Mouse (Mus musculus) embryonic facial prominence, embryonic 11.5 days (tissue): ENCODE results near the gene Dnah6. TPM values are rescaled to one million over a fixed set of nuclear protein-coding genes. Genes with fewer than 3 reads are reported as not detected.

Experiments
- ATAC-seq: fragments of 200-750 bp; cut with Nextera tagmentation; replicated peaks from 2 replicates; pipeline ENCODE4 v1.8.0; 2017; ENCODE audit warnings: low read depth; ENCODE audit not compliant: insufficient number of reproducible peaks, low FRiP score, low TSS enrichment
- DNase-seq: peaks from one replicate; pipeline ENCODE4 v3.0.0-alpha.2; 2015; ENCODE audit warnings: low spot score
- H3K27ac ChIP-seq: fragments of 300-500 bp; sonication (generic); replicated peaks from 2 replicates; pipeline ENCODE4 v1.5.1; 2014; ENCODE audit warnings: mild to moderate bottlenecking, low read depth, low read length, control low read depth
- H3K27me3 ChIP-seq: fragments of 300-500 bp; sonication (generic); 2 replicates; pipeline ENCODE4 v1.6.1; 2014; ENCODE audit warnings: mild to moderate bottlenecking, low read length, moderate library complexity, mixed read lengths; ENCODE audit not compliant: control insufficient read depth, insufficient read depth
- H3K36me3 ChIP-seq: fragments of 300-500 bp; sonication (generic); replicated peaks from 2 replicates; pipeline ENCODE4 v1.6.1; 2014; ENCODE audit warnings: low read depth, mild to moderate bottlenecking, low read length, moderate library complexity, mixed read lengths; ENCODE audit not compliant: control insufficient read depth, insufficient read depth
- H3K4me1 ChIP-seq: fragments of 300-500 bp; sonication (generic); 2 replicates; pipeline ENCODE4 v1.6.1; 2014; ENCODE audit warnings: low read length, mixed read lengths; ENCODE audit not compliant: control insufficient read depth, insufficient read depth
- H3K4me2 ChIP-seq: fragments of 300-500 bp; sonication (generic); 2 replicates; pipeline ENCODE4 v1.6.1; 2014; ENCODE audit warnings: low read depth, mild to moderate bottlenecking, control low read depth, low read length, moderate library complexity
- H3K4me3 ChIP-seq: fragments of 300-500 bp; sonication (generic); 2 replicates; pipeline ENCODE4 v1.5.1; 2014; ENCODE audit warnings: low read depth, low read length, control low read depth
- H3K9ac ChIP-seq: fragments of 300-500 bp; sonication (generic); replicated peaks from 2 replicates; pipeline ENCODE4 v1.6.1; 2014; ENCODE audit warnings: mild to moderate bottlenecking, control low read depth, low read length
- H3K9me3 ChIP-seq: fragments of 300-500 bp; sonication (generic); replicated peaks from 2 replicates; pipeline ENCODE4 v1.6.1; 2016; ENCODE audit warnings: mild to moderate bottlenecking, low read length, inconsistent platforms, mixed read lengths; ENCODE audit not compliant: control insufficient read depth
- WGBS: fragments of 180-500 bp; shearing (Covaris S2); extraction: QIAGEN DNeasy Blood & Tissue Kit; methylation state at CpG from one replicate; pipeline ENCODE4 v1.1.7; 2014; 5-methylcytosine and 5-hydroxymethylcytosine counted together
- polyA plus RNA-seq: library from polyadenylated mRNA; unstranded; fragments of >200 nt; fragmentation: Nextera tagmentation; extraction: Ambion mirVana; gene quantifications from 2 replicates; pipeline ENCODE4 v1.2.1, GENCODE M21; 2014

The Dnah6 gene
- polyA plus RNA-seq, 1 experiment from 2014 or later, result 0.04 TPM

DNA sequence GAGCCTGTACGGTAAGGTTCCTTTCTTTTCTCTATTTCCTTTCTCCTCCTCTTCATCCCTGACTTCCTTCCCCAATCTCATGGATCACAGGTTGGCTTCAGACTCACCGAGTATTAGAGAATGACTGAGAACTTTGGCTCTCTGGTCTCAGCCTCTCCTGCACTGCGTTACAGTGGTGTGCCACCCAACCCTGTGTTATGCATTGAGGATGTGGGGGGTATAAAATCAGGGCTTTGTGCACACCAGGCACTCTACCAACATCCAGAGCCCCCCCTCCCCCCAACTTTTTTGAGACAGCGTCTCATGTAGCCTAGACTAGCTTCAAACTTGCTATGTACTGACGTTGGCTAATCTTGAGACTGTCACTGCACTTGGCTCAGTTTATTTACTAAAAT lies 227.8 kb downstream of the Dnah6 start:
- H3K27me3 ChIP-seq, result no peaks in the 10 kb centered on the region
- no peaks in the 10 kb centered on the region for H3K36me3 ChIP-seq
- DNase-seq (no peak), ATAC-seq (no peak)
- no peaks in the 10 kb centered on the region for H3K4me1 ChIP-seq
- H3K4me3 ChIP-seq, result no peak overlapping the region
- no peak overlapping the region for H3K27ac ChIP-seq
- 81% methylated on average over 5 of the region's 5 CpGs for WGBS
- no peak overlapping the region for H3K9ac ChIP-seq
- H3K9me3 ChIP-seq, result no peaks in the 10 kb centered on the region
- no peak overlapping the region for H3K4me2 ChIP-seq

DNA sequence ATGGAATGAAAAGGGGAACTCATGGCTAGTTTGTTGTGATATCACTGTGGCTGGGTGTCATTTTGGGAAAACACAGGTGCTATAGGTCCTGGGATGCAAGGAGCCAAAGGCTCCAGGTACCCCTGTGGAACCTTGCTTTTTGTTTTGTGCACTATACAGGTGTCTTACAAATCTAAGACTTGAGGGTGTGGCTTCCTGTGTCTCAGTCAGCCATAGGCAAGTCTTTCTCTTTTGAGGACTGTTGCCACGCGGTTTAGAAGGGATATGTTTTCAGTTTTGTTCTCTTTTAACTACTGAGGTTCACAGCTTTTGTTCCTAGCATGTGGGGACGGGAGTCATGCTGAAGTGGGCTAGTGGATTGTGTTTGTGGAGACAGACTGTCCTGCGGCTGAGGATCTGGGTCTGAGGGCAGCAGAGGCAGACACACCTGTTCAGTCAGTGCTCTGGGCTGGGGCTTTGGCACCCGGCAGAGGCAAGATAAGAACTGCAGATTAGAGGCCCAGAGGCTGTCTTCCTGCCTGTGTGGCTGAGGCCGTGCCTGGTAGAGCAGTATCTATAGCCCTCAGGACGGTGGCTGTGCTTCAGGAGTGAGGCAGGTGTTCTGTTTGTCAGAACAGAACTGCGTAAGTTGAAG lies 228.3 kb downstream of the Dnah6 start:
- WGBS, result 73% methylated on average over 8 of the region's 8 CpGs
- Histone ChIP-seq H3K4me3 (no peak overlapping the region), H3K27me3 (no peaks in the 10 kb centered on the region), H3K36me3 (no peaks in the 10 kb centered on the region), H3K27ac (no peak overlapping the region), H3K4me1 (no peaks in the 10 kb centered on the region), H3K9ac (no peak overlapping the region), H3K9me3 (no peaks in the 10 kb centered on the region), H3K4me2 (no peak overlapping the region)
- DNase-seq, result no peak
- no peak for ATAC-seq

DNA sequence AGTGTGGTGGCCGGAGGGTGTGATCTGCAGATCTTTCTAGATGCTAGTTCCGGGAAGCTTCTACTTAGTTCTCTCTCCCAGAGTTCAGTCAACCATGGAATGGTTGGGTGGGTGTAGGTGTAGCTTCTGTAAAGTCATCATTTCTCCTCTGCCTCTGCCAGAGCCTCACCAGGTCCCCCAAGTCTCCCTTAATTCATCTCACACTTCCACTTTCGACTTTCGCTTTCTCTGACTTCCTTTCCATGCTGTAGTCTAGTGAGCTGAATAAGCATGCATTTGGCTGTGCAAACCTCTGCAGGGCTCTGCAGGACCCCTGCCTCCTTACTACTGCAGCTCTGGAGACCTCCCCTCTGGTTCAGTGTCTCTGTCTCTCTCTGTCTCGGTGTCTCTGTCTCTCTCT lies 231.2 kb downstream of the Dnah6 start:
- WGBS, result 90% methylated on average over 5 of the region's 5 CpGs
- no peaks in the 10 kb centered on the region for H3K27me3 ChIP-seq
- no peak overlapping the region for H3K4me3 ChIP-seq
- no peak for DNase-seq
- H3K9ac ChIP-seq, result no peak overlapping the region
- no peak for ATAC-seq
- H3K9me3 ChIP-seq, result no peaks in the 10 kb centered on the region
- H3K27ac ChIP-seq, result no peak overlapping the region
- no peak overlapping the region for H3K4me2 ChIP-seq
- no peaks in the 10 kb centered on the region for H3K4me1 ChIP-seq
- no peaks in the 10 kb centered on the region for H3K36me3 ChIP-seq

DNA sequence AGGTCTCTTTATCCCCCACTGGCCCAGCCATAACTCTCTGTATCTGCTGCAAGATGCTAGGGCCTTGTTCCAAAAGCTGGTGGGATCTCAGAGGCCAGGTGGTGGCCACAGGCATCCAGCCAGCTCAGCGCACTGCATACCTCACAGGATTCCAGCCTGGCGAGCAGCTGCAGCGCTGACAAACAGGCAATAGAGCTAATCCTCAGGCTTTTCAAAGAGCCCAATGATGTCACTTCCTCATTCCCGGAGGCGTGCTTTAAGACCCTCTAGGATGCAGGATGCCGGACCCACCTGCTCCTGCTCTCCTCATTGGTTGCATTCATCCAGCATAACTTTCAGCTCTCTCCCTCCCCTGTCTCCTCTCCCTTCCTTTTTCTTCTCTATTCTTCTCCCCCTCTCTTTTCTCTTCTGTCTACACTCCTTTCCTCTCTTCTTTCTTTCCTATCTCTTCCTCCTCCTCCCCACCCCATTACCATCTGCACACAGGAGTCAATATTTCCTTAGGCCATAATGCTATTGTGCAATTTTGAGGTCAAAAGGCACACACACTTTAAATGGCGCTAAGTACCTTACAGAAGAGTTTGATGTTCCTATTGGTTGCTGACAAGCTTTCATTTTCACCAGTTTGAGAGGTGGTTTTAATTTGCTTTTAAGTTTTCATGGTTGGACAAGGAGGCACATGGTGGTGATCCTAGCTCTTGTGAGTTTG lies 232.3 kb downstream of the Dnah6 start:
- H3K4me2 ChIP-seq, result no peak overlapping the region
- no peaks in the 10 kb centered on the region for H3K9me3 ChIP-seq
- H3K27me3 ChIP-seq, result no peaks in the 10 kb centered on the region
- H3K9ac ChIP-seq, result no peak overlapping the region
- no peaks in the 10 kb centered on the region for H3K4me1 ChIP-seq
- no peaks in the 10 kb centered on the region for H3K36me3 ChIP-seq
- H3K4me3 ChIP-seq, result no peak overlapping the region
- WGBS, result 32% methylated on average over 7 of the region's 7 CpGs
- DNase-seq (peak; percentile 68), ATAC-seq (0 out of 2 replicates have a peak, but pooled peaks have one; percentile 73)
- H3K27ac ChIP-seq, result no peak overlapping the region

DNA sequence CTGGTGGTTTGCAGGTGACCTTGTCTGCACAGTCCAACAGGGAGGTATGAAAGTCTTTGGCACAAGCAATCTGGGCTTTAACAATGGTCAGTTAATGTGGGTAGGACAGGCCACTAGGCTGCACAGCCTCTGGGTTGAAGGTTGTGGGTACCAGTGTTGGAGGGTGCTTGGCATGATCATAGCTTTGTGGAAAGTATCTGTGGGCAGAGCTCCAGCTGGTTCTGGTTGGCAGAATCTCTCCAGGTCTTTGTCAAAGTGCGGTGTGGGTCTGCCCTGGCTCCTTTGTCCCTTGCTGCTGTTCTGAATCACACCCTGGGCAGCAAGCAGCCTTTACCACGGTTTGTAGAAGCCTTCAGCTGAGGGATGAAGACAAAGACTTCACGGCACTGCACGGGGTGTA lies 238.9 kb downstream of the Dnah6 start:
- WGBS, result 76% methylated on average over 4 of the region's 4 CpGs
- Histone ChIP-seq H3K27me3 (no peaks in the 10 kb centered on the region), H3K9me3 (no peaks in the 10 kb centered on the region), H3K4me2 (no peak overlapping the region), H3K27ac (no peak overlapping the region), H3K4me1 (no peaks in the 10 kb centered on the region), H3K4me3 (no peak overlapping the region), H3K36me3 (no peaks in the 10 kb centered on the region), H3K9ac (no peak overlapping the region)
- ATAC-seq (no peak), DNase-seq (no peak)

DNA sequence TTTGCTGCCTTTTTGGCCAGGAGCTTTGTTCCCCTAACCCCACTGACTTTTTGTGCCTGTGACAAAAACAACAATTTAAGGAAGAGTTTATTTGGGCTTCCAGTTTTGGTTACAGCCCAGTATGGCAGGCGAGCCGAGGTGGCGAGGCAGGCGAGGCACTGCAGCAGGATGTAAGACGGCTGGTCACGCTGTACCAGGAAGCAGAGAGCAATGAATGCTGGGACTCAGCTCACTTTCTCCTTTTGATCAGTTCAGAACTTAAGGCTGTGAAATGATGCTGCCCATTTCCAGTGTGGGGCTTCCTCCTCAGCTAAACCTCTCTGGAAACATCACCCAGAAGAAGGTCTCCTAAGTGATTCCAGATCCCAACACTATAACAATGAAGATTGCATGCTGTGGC lies 239.6 kb downstream of the Dnah6 start:
- Histone ChIP-seq H3K9me3 (no peaks in the 10 kb centered on the region), H3K27ac (no peak overlapping the region), H3K4me3 (no peak overlapping the region), H3K9ac (no peak overlapping the region), H3K36me3 (no peaks in the 10 kb centered on the region), H3K27me3 (no peaks in the 10 kb centered on the region), H3K4me1 (no peaks in the 10 kb centered on the region), H3K4me2 (no peak overlapping the region)
- 53% methylated on average over 6 of the region's 6 CpGs for WGBS
- DNase-seq (peak; percentile 12), ATAC-seq (no peak)

DNA sequence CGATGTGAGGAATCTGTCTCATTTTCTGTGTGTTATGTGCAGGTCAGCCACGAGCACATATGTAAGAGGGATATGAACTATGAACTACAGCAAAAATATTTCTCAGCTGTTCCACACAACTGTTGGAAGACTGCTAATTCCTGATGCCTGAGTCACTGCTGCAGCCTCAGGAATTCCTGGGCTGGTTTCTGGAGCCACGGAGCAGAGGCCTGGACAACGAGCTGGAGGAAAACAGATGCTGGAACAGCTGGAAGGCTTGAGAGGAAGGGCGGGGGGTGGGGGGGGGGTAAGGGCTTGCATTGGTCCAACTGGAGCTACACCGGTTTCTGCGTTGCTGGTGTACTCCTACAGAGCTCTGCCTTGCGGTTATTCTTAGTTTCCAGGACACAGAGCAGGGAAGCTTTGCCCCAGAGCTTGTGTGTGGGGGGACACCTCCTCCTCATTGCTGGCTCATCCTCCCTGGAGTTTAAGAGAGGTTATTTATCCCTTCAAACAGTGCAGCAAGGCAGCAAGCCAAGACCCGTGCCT lies 240.3 kb downstream of the Dnah6 start:
- ATAC-seq, result peak; percentile 52

DNA sequence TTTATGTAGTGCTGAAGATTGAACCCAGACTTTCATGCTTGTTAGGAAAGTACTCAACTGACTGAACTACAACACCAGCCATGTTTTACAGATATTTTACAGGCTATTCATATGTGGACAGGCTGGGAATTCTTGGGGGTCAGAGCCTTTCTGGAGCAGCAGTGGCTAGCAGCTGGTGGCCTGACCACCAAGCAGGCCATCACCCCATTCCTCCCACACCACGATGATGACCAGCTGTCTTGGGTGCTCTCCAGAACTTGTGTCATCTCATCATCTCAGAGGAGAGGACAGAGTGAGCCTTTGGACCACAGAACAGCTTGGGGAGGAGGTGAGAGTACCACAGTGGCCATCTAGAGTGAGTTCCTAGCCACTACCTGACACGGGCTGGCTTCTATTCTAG lies 244.6 kb downstream of the Dnah6 start:
- no peaks in the 10 kb centered on the region for H3K4me1 ChIP-seq
- no peaks in the 10 kb centered on the region for H3K9me3 ChIP-seq
- no peaks in the 10 kb centered on the region for H3K36me3 ChIP-seq
- no peak for DNase-seq
- no peak overlapping the region for H3K27ac ChIP-seq
- H3K9ac ChIP-seq, result no peak overlapping the region
- ATAC-seq, result no peak
- H3K27me3 ChIP-seq, result no peaks in the 10 kb centered on the region
- H3K4me3 ChIP-seq, result no peak overlapping the region
- WGBS, result 81% methylated on average over 2 of the region's 2 CpGs
- H3K4me2 ChIP-seq, result no peak overlapping the region

More for the DNA sequence above, 240.3 kb downstream of the Dnah6 start:
- 27% methylated on average over 9 of the region's 9 CpGs for WGBS
- Histone ChIP-seq H3K9ac (peak overlapping the region; percentile 13; the same call in 1 of the 2 replicates), H3K4me1 (no peaks in the 10 kb centered on the region), H3K27ac (peak overlapping the region; percentile 52), H3K4me2 (no peak overlapping the region), H3K9me3 (no peaks in the 10 kb centered on the region), H3K27me3 (no peaks in the 10 kb centered on the region), H3K36me3 (no peaks in the 10 kb centered on the region), H3K4me3 (no peak overlapping the region)
- DNase-seq, result peak; percentile 68
